8 mouse cellular contexts compared by ENCODE assay signal in the genomic region with DNA sequence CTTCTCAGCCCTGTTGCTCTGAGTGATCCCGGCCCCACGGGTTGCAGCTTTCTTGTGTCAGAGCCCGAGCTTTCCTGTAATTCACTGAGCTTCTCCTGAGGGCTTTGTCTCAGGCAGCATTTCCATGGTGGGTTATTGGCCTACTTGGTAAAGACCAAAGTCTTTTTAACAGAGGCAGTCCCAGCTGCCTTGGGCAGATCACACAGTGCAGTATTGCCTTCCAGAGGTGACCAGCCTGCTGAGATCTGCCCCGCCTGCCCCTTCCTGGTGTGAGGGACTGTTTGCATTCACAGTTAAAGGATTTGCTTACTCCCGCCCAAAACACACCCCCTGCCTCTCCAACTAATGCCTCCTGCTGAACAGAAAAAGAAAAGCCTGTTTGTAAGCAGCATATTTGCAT. TPM values are rescaled to one million over a fixed set of nuclear protein-coding genes. Genes with fewer than 3 reads are reported as not detected.
A peak's percentile ranks its signal among the peaks of the same experiment; 100 is the strongest.
DNase-seq lines count a peak whose midpoint lies in the region; ATAC-seq and TF ChIP-seq lines count a peak whose summit lies in the region.

No protein-coding gene starts in this region.

- no peak for DNase-seq in neural tube, embryonic 11.5 days (ENCODE audit: low spot score)
- no peak for DNase-seq in neural tube, embryonic 10.5 days (ENCODE audit: extremely low spot score, low spot score)
- DNase-seq in heart, postnatal 0 days (ENCODE audit: low spot score): no peak
- DNase-seq in cerebellum, postnatal 4 days (ENCODE audit: low spot score in 2 of 2): no peak
- DNase-seq in layer of hippocampus, adult 18-20 months (ENCODE audit: low spot score in 2 of 2): no peak
- DNase-seq in left cerebral cortex, postnatal 4 days: no peak

- ATAC-seq in neural tube, embryonic 11.5 days (ENCODE audit: insufficient read depth, low FRiP score, low TSS enrichment): peak; percentile 29; the same call in 1 of the 2 replicates
- ATAC-seq in heart, postnatal 0 days (ENCODE audit: insufficient read depth, low read depth): no peak
- ATAC-seq in limb, embryonic 13.5 days (ENCODE audit: low FRiP score, low read depth): no peak

- intact Hi-C loops in left cerebral cortex, postnatal 4 days (cut with DNase I): no loop called here

- TF ChIP-seq CTCF in heart, postnatal 0 days (IDR thresholded peaks at IDR 0.05; ENCODE audit: low read depth): no peak
- TF ChIP-seq CTCF in olfactory bulb, adult 2 months (IDR thresholded peaks at IDR 0.05; ENCODE audit: insufficient read depth, low read depth, low read length): no peak

- no peak overlapping the region for H3K9ac ChIP-seq in neural tube, embryonic 11.5 days (ENCODE audit: low read length)
- H3K9ac ChIP-seq in heart, postnatal 0 days (replicated peaks; ENCODE audit: low read depth, low read length): peak overlapping the region; percentile 37
- H3K9ac ChIP-seq in limb, embryonic 13.5 days: peak overlapping the region; percentile 37; the same call in 1 of the 2 replicates

- 0 out of 2 replicates have a peak, but pooled peaks have one; percentile 2 for TF ChIP-seq EP300 in heart, postnatal 0 days (IDR thresholded peaks at IDR 0.05; ENCODE audit: low read depth)

- H3K4me3 ChIP-seq in neural tube, embryonic 11.5 days (ENCODE audit: low read depth, low read length): no peak overlapping the region
- H3K4me3 ChIP-seq in heart, postnatal 0 days (ENCODE audit: low read depth, low read length): no peak overlapping the region
- no peak overlapping the region for H3K4me3 ChIP-seq in limb, embryonic 13.5 days
- H3K4me3 ChIP-seq in olfactory bulb, adult 2 months (ENCODE audit: insufficient read depth, low read depth, low read length): no peak overlapping the region

- H3K36me3 ChIP-seq in neural tube, embryonic 11.5 days (ENCODE audit: control insufficient read depth, insufficient read depth, low read length): no peaks in the 10 kb centered on the region
- H3K36me3 ChIP-seq in heart, postnatal 0 days (replicated peaks; ENCODE audit: control insufficient read depth, insufficient read depth, low read length): no peaks in the 10 kb centered on the region
- H3K36me3 ChIP-seq in limb, embryonic 13.5 days: no peaks in the 10 kb centered on the region

- H3K27ac ChIP-seq in neural tube, embryonic 11.5 days (ENCODE audit: low read depth, low read length): peak overlapping the region; percentile 24; the same call in 1 of the 2 replicates
- peak overlapping the region; percentile 96 for H3K27ac ChIP-seq in heart, postnatal 0 days (ENCODE audit: low read depth)
- H3K27ac ChIP-seq in limb, embryonic 13.5 days: peak overlapping the region; percentile 71
- H3K27ac ChIP-seq in olfactory bulb, adult 2 months (ENCODE audit: insufficient read depth, low read depth, low read length): peak overlapping the region; percentile 53

- no peak for TF ChIP-seq POLR2A in olfactory bulb, adult 2 months (IDR thresholded peaks at IDR 0.05; ENCODE audit: insufficient read depth, low read depth, low read length)

- H3K27me3 ChIP-seq in neural tube, embryonic 11.5 days (ENCODE audit: control insufficient read depth, insufficient read depth, low read length): no peaks in the 10 kb centered on the region
- no peaks in the 10 kb centered on the region for H3K27me3 ChIP-seq in heart, postnatal 0 days (ENCODE audit: control insufficient read depth, insufficient read depth, low read length)
- H3K27me3 ChIP-seq in limb, embryonic 13.5 days: no peaks in the 10 kb centered on the region

- H3K4me1 ChIP-seq in neural tube, embryonic 11.5 days (ENCODE audit: control insufficient read depth, insufficient read depth, low read length): peaks cover 43% of the 10 kb centered on the region
- peaks cover 84% of the 10 kb centered on the region for H3K4me1 ChIP-seq in heart, postnatal 0 days (ENCODE audit: control insufficient read depth, insufficient read depth)
- H3K4me1 ChIP-seq in limb, embryonic 13.5 days: peaks cover 78% of the 10 kb centered on the region
- H3K4me1 ChIP-seq in olfactory bulb, adult 2 months (ENCODE audit: control insufficient read depth, insufficient read depth, low read length): peaks cover 41% of the 10 kb centered on the region

- no peaks in the 10 kb centered on the region for H3K9me3 ChIP-seq in neural tube, embryonic 11.5 days (ENCODE audit: control insufficient read depth, low read length)
- H3K9me3 ChIP-seq in heart, postnatal 0 days (replicated peaks; ENCODE audit: control insufficient read depth, low read length): no peaks in the 10 kb centered on the region
- H3K9me3 ChIP-seq in limb, embryonic 13.5 days: no peaks in the 10 kb centered on the region

- H3K4me2 ChIP-seq in neural tube, embryonic 11.5 days (ENCODE audit: low read depth): no peak overlapping the region
- peak overlapping the region; percentile 14; the same call in 1 of the 2 replicates for H3K4me2 ChIP-seq in heart, postnatal 0 days (ENCODE audit: low read depth, low read length)
- peak overlapping the region; percentile 32; the same call in 1 of the 2 replicates for H3K4me2 ChIP-seq in limb, embryonic 13.5 days (replicated peaks)

- 5% methylated on average over 5 of the region's 5 CpGs for WGBS in neural tube, embryonic 11.5 days
- 8% methylated on average over 5 of the region's 5 CpGs for WGBS in heart, postnatal 0 days
- 10% methylated on average over 5 of the region's 5 CpGs for WGBS in limb, embryonic 13.5 days
- 13% methylated on average over 5 of the region's 5 CpGs for WGBS in olfactory bulb, adult 2 months

RNA-seq across cellular contexts. Expression of a gene that starts 51.2 kb away (rescaled TPM):
- 26.4 and 29.8 TPM in 2 replicates for polyA plus RNA-seq in neural tube, embryonic 11.5 days (2014; fragmentation: Nextera tagmentation; extraction: Ambion mirVana)
- 113 and 120 TPM in 2 replicates for total RNA-seq in heart, postnatal 0 days (2014; rRNA removed; ENCODE audit: low replicate concordance)
- polyA plus RNA-seq in heart, postnatal 0 days (2015; fragmentation: Nextera tagmentation; extraction: Ambion mirVana): 53.5 and 59.3 TPM in 2 replicates
- 17.0 and 17.7 TPM in 2 replicates for polyA plus RNA-seq in limb, embryonic 13.5 days (2015; fragmentation: Nextera tagmentation; extraction: Ambion mirVana)
- not detected in 2 replicates for polyA plus RNA-seq in olfactory bulb, adult 2 months (2012; ENCODE audit: insufficient read depth, insufficient read length, low replicate concordance, missing spikeins)
- 100 to 1,000 TPM; 228 to 237 TPM for total RNA-seq in layer of hippocampus, adult 18-20 months (2021)
- 100 to 1,000 TPM; 208 to 215 TPM for total RNA-seq in left cerebral cortex, postnatal 4 days (2021)

Comparison
In these comparisons a context has a peak if more than half of its experiments do, and no peak if none do; other contexts are left out.
1. H3K27ac ChIP-seq: peak in every context shown above with its lines; median percentile 96 in heart, postnatal 0 days; 71 in limb, embryonic 13.5 days; 53 in olfactory bulb, adult 2 months; 24 in neural tube, embryonic 11.5 days.